Mouse (Mus musculus): Measurements from ENCODE around the gene G3bp2.

DNA sequence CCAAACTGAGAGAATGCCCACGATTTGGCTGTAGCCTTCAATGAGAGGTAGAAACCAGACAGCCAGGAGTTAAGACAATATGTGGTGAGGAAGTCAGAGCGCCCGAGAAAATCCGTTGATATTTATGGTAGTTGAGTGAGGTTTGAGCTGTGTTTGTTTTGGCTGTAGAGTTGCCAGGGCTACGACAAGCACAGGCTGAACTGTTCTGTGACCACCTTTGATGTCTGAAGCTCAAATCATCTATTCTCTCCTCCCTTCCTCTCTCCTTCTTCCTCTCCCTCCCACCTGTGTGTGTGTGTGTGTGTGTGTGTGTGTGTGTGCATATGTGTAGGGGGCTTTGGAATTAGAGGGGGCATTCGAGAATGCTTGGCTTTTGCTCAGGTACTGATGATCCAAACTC is 19.5 kb upstream of the G3bp2 start:
- TF ChIP-seq POLR2A (IDR thresholded peaks at IDR 0.05; ENCODE audit: insufficient read length, low read depth): no peak
- TF ChIP-seq USF1 (IDR thresholded peaks at IDR 0.05; ENCODE audit: low read depth): no peak
- TF ChIP-seq TCF12 (IDR thresholded peaks at IDR 0.05; ENCODE audit: insufficient read depth, poor library complexity, severe bottlenecking): no peak
- no peak for TF ChIP-seq CEBPB (IDR thresholded peaks at IDR 0.05; ENCODE audit: insufficient read depth, poor library complexity, severe bottlenecking)
- no peak for TF ChIP-seq POLR2AphosphoS2 (IDR thresholded peaks at IDR 0.05; ENCODE audit: insufficient read length, low read depth)
- TF ChIP-seq MAX (IDR thresholded peaks at IDR 0.05; ENCODE audit: low read depth): no peak
- TF ChIP-seq SRF (IDR thresholded peaks at IDR 0.05; ENCODE audit: control insufficient read depth, insufficient read length, low read depth): no peak
- no peak for TF ChIP-seq MYOG (IDR thresholded peaks at IDR 0.05; ENCODE audit: control insufficient read depth in 1 of 3, insufficient read depth in 1 of 3, insufficient read length in 2 of 3, low read depth in 2 of 3)

Measured in myocyte (in vitro differentiated cells).